Mouse (Mus musculus): ENCODE results near the gene Gm11437.

- TF ChIP-seq CTCF (IDR thresholded peaks at IDR 0.05; ENCODE audit: extremely low read depth, insufficient read length, insufficient replicate concordance, low read depth, low read length): no peak
- no peak for TF ChIP-seq POLR2A (IDR thresholded peaks at IDR 0.05; ENCODE audit: low read depth, low read length)
These were observed 38.1 kb downstream of the Gm11437 start, which contains the start of the genes Tada2a and Acaca for GRCm38 (mm10) chr11:84128943-84129798.

All from small intestine, adult 2 months (tissue).